Mouse (Mus musculus) intestine, embryonic 14.5 days (tissue): ENCODE measurements around the gene Olfr97. TPM values are rescaled to one million over a fixed set of nuclear protein-coding genes. Genes with fewer than 3 reads are reported as not detected.

Source experiments
- ATAC-seq: fragments of 200-750 bp; cut with Nextera tagmentation; replicated peaks from 2 replicates; pipeline ENCODE4 v1.8.0; 2017; ENCODE audit warnings: low read depth, moderate number of reproducible peaks, moderate TSS enrichment, moderate library complexity; ENCODE audit not compliant: low FRiP score, low TSS enrichment
- DNase-seq: peaks from one replicate; pipeline ENCODE4 v3.0.0-alpha.2; 2018; ENCODE audit warnings: low spot score
- H3K27ac ChIP-seq: fragments of 300-500 bp; sonication (generic); 2 replicates; pipeline ENCODE4 v1.5.1; 2014; ENCODE audit warnings: low read depth, mild to moderate bottlenecking, control low read depth
- H3K27me3 ChIP-seq: fragments of 300-500 bp; sonication (generic); replicated peaks from 2 replicates; pipeline ENCODE4 v1.6.1; 2014; ENCODE audit warnings: low read length, control low read depth; ENCODE audit not compliant: control insufficient read depth, insufficient read depth
- H3K36me3 ChIP-seq: fragments of 300-500 bp; sonication (generic); 2 replicates; pipeline ENCODE4 v1.6.1; 2014; ENCODE audit warnings: low read length, control low read depth; ENCODE audit not compliant: control insufficient read depth, insufficient read depth
- H3K4me1 ChIP-seq: fragments of 300-500 bp; sonication (generic); replicated peaks from 2 replicates; pipeline ENCODE4 v1.6.1; 2014; ENCODE audit warnings: low read length, control low read depth, mixed read lengths; ENCODE audit not compliant: control insufficient read depth, insufficient read depth
- H3K4me2 ChIP-seq: fragments of 300-500 bp; sonication (generic); 2 replicates; pipeline ENCODE4 v1.6.1; 2014; ENCODE audit warnings: low read length
- H3K4me3 ChIP-seq: fragments of 300-500 bp; sonication (generic); 2 replicates; pipeline ENCODE4 v1.5.1; 2014; ENCODE audit warnings: low read depth, low read length, control low read depth, mixed read lengths
- H3K9ac ChIP-seq: fragments of 300-500 bp; sonication (generic); 2 replicates; pipeline ENCODE4 v1.6.1; 2014; ENCODE audit warnings: mild to moderate bottlenecking, low read length
- H3K9me3 ChIP-seq: fragments of 300-500 bp; sonication (generic); 2 replicates; pipeline ENCODE4 v1.6.1; 2016; ENCODE audit warnings: low read length, control low read depth; ENCODE audit not compliant: control insufficient read depth
- WGBS: fragments of 180-500 bp; shearing (Covaris S2); extraction: QIAGEN DNeasy Blood & Tissue Kit; methylation state at CpG from one replicate; pipeline ENCODE4 v1.1.7; 2014; 5-methylcytosine and 5-hydroxymethylcytosine counted together
- polyA plus RNA-seq: library from polyadenylated mRNA; unstranded; fragments of >200 nt; fragmentation: Nextera tagmentation; extraction: Ambion mirVana; gene quantifications from 2 replicates; pipeline ENCODE4 v1.2.1, GENCODE M21; 2014

Gene Olfr97
- polyA plus RNA-seq, 1 experiment from 2014 or later: not detected

DNA sequence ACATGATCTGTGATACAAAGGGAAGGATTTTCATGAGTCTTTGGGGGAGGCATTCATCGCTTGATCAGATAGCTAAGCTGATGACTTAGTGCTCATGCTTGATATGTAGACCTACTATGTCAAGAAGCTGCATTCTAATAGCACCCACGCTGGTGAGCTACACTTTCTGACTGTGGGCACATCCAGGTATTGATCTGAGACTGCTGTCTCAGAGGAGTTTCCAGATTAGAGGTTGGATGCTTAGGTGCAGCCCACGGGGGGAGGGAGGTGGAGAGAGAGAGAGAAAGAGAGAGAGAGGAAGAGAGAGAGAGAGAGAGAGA lies 33.3 kb downstream of the Olfr97 start:
- Histone ChIP-seq H3K4me2 (no peak overlapping the region), H3K4me1 (no peaks in the 10 kb centered on the region), H3K27me3 (no peaks in the 10 kb centered on the region), H3K36me3 (no peaks in the 10 kb centered on the region), H3K9ac (no peak overlapping the region), H3K27ac (no peak overlapping the region), H3K4me3 (no peak overlapping the region), H3K9me3 (no peaks in the 10 kb centered on the region)
- WGBS: 32% methylated on average over 3 of the region's 3 CpGs
- ATAC-seq: peak; percentile 23; the same call in 1 of the 2 replicates
- no peak for DNase-seq

DNA sequence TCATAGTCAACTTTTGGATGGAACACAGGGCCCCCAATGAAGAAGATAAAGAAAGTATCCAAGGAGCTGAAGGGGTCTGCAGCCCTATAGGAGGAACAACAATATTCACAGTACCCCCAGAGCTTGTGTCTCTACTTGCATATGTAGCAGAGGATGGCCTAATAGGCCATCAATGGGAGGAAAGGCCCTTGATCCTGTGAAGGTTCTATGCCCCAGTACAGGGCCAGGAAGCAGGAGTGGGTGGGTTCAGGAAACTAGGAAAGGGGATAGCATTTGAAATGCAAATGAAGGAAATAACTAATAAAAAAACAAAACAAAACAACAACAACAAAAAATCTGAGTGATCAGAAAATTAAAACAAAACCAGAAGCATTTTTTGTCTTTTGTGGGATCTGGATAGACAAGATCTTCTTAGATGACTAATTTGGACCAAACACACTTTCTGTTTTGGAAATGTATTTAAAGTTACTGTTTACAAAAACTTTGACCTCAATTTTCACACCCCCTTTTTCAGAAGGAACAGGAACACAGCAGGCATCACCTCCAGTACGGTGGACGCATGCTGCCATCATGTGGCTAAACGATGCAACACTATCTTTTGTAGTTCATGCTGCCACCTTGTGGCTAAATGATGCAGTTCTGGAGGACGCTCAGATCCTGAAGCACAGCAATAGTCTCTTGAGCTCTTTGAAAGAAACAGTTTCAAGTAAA lies 33.8 kb downstream of the Olfr97 start:
- Histone ChIP-seq H3K27ac (no peak overlapping the region), H3K27me3 (no peaks in the 10 kb centered on the region), H3K9me3 (no peaks in the 10 kb centered on the region), H3K4me1 (no peaks in the 10 kb centered on the region), H3K4me2 (no peak overlapping the region), H3K36me3 (no peaks in the 10 kb centered on the region), H3K4me3 (no peak overlapping the region), H3K9ac (no peak overlapping the region)
- DNase-seq (peak; percentile 88), ATAC-seq (peak; percentile 76; the same call in 1 of the 2 replicates)
- 0% methylated on average over 4 of the region's 4 CpGs for WGBS

- Histone ChIP-seq H3K4me1 (peaks cover 3% of the 10 kb centered on the region; the same call in 1 of the 2 replicates), H3K9ac (no peak within 1 kb of the TSS), H3K27ac (no peak within 1 kb of the TSS), H3K36me3 (no peaks in the 10 kb centered on the region), H3K9me3 (no peaks in the 10 kb centered on the region), H3K4me2 (no peak within 1 kb of the TSS), H3K27me3 (peaks cover 21% of the 10 kb centered on the region), H3K4me3 (no peak within 1 kb of the TSS)
- DNase-seq (no peak), ATAC-seq (no peak)
- 82% methylated on average over 2 of the region's 2 CpGs for WGBS
Measured at GRCm38 (mm10) chr17:37200894-37201293, 36.2 kb downstream of the Olfr97 start, which contains the start of gene Olfr94. Gene Olfr94 (minus strand): TSS chr17:37200994.

DNA sequence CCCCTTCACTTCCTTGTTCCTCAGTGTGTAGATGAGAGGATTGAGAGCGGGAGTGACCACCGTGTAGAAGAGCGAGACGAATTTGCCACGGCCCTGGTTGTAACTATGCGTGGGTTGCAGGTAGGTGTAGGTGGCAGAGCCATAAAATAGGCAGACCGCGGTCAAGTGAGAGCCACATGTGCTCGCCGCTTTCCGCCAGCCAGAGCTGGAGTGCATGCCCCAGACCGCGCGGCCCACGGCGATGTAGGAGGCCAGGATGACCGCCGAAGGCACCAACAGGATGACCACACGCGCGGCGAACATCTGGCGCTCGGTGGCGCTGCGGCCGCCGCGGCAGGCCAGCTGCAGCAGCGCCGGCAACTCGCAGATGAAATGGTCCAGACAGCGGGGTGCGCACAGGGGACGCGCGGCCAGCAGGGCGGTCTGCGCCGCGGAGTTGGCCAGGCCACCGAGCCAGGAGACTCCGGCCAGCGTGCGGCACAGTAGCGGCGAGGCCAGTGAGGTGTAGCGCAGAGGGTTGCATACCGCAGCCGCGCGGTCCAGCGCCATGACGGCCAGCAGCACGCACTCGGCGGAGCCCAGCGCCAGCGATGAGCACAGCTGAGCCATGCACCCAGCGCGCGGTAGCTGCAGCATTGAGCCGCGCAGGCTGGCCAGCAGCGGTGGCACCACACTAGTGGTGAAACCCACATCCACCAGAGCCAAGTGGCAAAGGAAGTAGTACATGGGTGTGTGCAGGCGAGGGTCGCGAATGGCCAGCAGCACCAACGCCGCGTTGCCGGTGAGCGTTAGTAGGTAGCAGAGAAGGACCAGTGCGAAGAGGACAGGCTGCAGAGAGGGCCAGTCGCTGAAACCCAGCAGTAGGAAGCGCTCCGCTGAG lies 40.0 kb downstream of the Olfr97 start:
- Histone ChIP-seq H3K27me3 (peaks cover 25% of the 10 kb centered on the region), H3K4me3 (peak overlapping the region; percentile 46), H3K9ac (no peak overlapping the region), H3K4me1 (peaks cover 3% of the 10 kb centered on the region; the same call in 1 of the 2 replicates), H3K4me2 (peak overlapping the region; percentile 81), H3K36me3 (no peaks in the 10 kb centered on the region), H3K9me3 (no peaks in the 10 kb centered on the region), H3K27ac (no peak overlapping the region)
- ATAC-seq: peak; percentile 93
- WGBS: 3% methylated on average over 76 of the region's 77 CpGs
- DNase-seq: peak; percentile 72

GRCm38 (mm10) chr17:37194782-37195181 lies 42.3 kb downstream of the Olfr97 start:
- Histone ChIP-seq H3K4me2 (no peak overlapping the region), H3K27me3 (peaks cover 25% of the 10 kb centered on the region), H3K27ac (no peak overlapping the region), H3K36me3 (no peaks in the 10 kb centered on the region), H3K4me1 (peaks cover 3% of the 10 kb centered on the region; the same call in 1 of the 2 replicates), H3K4me3 (no peak overlapping the region), H3K9ac (no peak overlapping the region), H3K9me3 (no peaks in the 10 kb centered on the region)
- DNase-seq: no peak
- no peak for ATAC-seq
- 93% methylated on average over 5 of the region's 5 CpGs for WGBS

- H3K9ac ChIP-seq: no peak within 1 kb of the TSS
- peaks cover 25% of the 10 kb centered on the region for H3K27me3 ChIP-seq
- DNase-seq (no peak), ATAC-seq (no peak)
- no peak within 1 kb of the TSS for H3K27ac ChIP-seq
- 89% methylated on average over 2 of the region's 2 CpGs for WGBS
- H3K4me1 ChIP-seq: peaks cover 3% of the 10 kb centered on the region; the same call in 1 of the 2 replicates
- no peak within 1 kb of the TSS for H3K4me3 ChIP-seq
- no peaks in the 10 kb centered on the region for H3K36me3 ChIP-seq
- no peaks in the 10 kb centered on the region for H3K9me3 ChIP-seq
- no peak within 1 kb of the TSS for H3K4me2 ChIP-seq
Measured at GRCm38 (mm10) chr17:37193656-37194055, 43.5 kb downstream of the Olfr97 start, which contains the start of gene Ubd. Gene Ubd (plus strand): TSS chr17:37193892.

- Histone ChIP-seq H3K27me3 (peaks cover 24% of the 10 kb centered on the region), H3K4me2 (no peak overlapping the region), H3K4me3 (no peak overlapping the region), H3K9ac (no peak overlapping the region), H3K9me3 (no peaks in the 10 kb centered on the region), H3K36me3 (no peaks in the 10 kb centered on the region), H3K4me1 (peaks cover 3% of the 10 kb centered on the region; the same call in 1 of the 2 replicates), H3K27ac (no peak overlapping the region)
- ATAC-seq (no peak), DNase-seq (no peak)
Measured at GRCm38 (mm10) chr17:37193032-37193431, 44.1 kb downstream of the Olfr97 start.

- 35% methylated on average over 2 of the region's 2 CpGs for WGBS
- DNase-seq (no peak), ATAC-seq (no peak)
- Histone ChIP-seq H3K9me3 (no peaks in the 10 kb centered on the region), H3K27ac (no peak overlapping the region), H3K27me3 (peaks cover 2% of the 10 kb centered on the region; the same call in 1 of the 2 replicates), H3K4me2 (no peak overlapping the region), H3K4me3 (no peak overlapping the region), H3K9ac (no peak overlapping the region), H3K4me1 (no peaks in the 10 kb centered on the region), H3K36me3 (no peaks in the 10 kb centered on the region)
Measured at GRCm38 (mm10) chr17:37190711-37191110, 46.4 kb downstream of the Olfr97 start.
